Mouse (Mus musculus): ENCODE measurements around the gene Slc13a1. TPM values are rescaled to one million over a fixed set of nuclear protein-coding genes. Genes with fewer than 3 reads are reported as not detected.

Slc13a1 gene
- polyA plus RNA-seq, 1 experiment from 2014 or later, result not detected

DNA sequence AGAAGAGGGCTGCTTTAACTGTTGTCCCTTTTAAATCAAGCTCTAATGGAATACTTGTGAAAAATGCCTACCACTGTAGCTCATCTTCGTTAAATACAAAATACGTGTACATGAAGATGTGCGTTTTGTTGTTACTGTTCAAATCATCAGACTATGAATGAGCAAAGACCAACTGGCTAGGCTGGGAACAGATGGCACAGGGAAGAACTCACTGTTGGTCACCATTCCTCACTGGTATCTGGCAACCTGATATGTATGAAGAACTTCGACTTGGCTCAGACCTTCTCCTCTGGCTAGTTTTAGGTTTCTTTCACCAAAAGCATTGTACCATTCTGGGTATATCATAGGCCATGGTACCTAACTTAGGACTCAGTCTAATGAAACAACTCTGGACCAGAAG is 59.4 kb downstream of the Slc13a1 start:
- Histone ChIP-seq H3K27ac (ENCODE audit: low read depth, low read length) (no peak overlapping the region), H3K27me3 (ENCODE audit: control insufficient read depth, insufficient read depth, low read length) (no peaks in the 10 kb centered on the region), H3K4me3 (ENCODE audit: low read depth, low read length) (no peak overlapping the region), H3K36me3 (ENCODE audit: control insufficient read depth, insufficient read depth, low read length) (no peaks in the 10 kb centered on the region), H3K9ac (ENCODE audit: low read length) (no peak overlapping the region), H3K4me2 (ENCODE audit: low read depth) (no peak overlapping the region), H3K9me3 (ENCODE audit: control insufficient read depth, low read length) (no peaks in the 10 kb centered on the region), H3K4me1 (ENCODE audit: control insufficient read depth, insufficient read depth, low read length) (no peaks in the 10 kb centered on the region)
- ATAC-seq (ENCODE audit: insufficient read depth, low FRiP score, low TSS enrichment) (no peak), DNase-seq (ENCODE audit: low spot score) (no peak)
- WGBS, result 95% methylated on average over 4 of the region's 4 CpGs

DNA sequence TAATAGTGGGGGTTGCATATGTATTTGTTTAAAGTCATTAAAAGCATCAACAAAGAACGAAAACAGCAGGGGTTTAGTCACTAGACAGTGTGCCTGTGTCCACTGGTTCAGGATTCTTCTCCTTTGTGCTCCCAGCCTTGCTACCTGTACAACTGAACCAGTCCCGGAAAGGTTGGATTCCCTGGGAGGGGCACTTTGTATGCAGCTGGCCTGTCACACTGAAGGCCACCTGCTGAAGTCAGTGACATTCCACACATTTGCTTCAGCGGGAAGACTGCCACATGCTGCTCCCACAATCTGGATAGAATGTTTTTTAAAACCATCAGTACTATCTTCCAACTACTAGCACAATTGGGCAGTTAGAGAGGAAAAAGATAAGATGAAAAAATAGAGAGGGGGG is 61.7 kb downstream of the Slc13a1 start:
- no peaks in the 10 kb centered on the region for H3K4me1 ChIP-seq (ENCODE audit: control insufficient read depth, insufficient read depth, low read length)
- H3K27ac ChIP-seq (ENCODE audit: low read depth, low read length), result no peak overlapping the region
- H3K36me3 ChIP-seq (ENCODE audit: control insufficient read depth, insufficient read depth, low read length), result no peaks in the 10 kb centered on the region
- no peak overlapping the region for H3K9ac ChIP-seq (ENCODE audit: low read length)
- peak; percentile 72 for ATAC-seq (ENCODE audit: insufficient read depth, low FRiP score, low TSS enrichment)
- H3K27me3 ChIP-seq (ENCODE audit: control insufficient read depth, insufficient read depth, low read length), result no peaks in the 10 kb centered on the region
- H3K4me2 ChIP-seq (ENCODE audit: low read depth), result no peak overlapping the region
- peak; percentile 10 for DNase-seq (ENCODE audit: low spot score)
- H3K4me3 ChIP-seq (ENCODE audit: low read depth, low read length), result no peak overlapping the region
- WGBS, result 35% methylated on average over 3 of the region's 3 CpGs
- H3K9me3 ChIP-seq (ENCODE audit: control insufficient read depth, low read length), result no peaks in the 10 kb centered on the region

DNA sequence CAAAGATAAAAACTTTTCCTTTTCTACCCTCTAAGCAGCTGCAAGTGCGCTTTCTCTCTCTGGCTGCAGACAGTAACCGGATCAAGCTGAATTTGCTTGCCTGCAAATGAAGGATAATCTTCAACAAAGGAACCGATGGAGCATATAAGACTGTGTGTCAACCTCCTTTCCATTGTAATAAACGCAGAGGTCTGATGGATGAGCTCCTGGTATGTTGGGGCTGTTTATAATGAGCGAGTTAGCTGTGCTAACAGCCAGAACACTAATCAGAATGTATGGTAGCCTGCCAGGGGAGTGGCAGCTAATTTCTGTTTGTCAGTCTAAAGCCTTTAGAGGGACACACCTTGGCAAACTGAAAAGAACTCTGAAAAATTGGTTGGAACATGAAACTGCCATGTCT is 62.2 kb downstream of the Slc13a1 start:
- WGBS, result 34% methylated on average over 5 of the region's 5 CpGs

DNA sequence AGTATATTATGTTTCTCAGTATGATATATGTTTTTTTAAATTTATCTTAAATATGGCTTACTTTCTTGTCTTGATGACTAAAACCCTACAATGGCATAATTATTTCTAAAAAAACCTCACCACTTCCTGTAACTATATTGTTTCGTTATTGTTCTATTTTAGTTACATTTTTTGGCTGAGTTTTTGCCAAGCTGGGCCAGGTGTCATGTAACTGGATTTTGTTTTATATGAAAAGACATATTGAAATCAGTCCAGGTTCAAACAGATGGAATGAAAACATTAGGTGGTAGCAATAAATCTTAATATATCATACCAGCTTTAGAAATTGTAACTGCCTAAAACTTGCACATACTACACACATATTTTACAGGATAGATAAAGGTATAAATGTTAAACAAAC is 66.6 kb downstream of the Slc13a1 start:
- Histone ChIP-seq H3K4me3 (ENCODE audit: low read depth, low read length) (no peak overlapping the region), H3K27ac (ENCODE audit: low read depth, low read length) (no peak overlapping the region), H3K27me3 (ENCODE audit: control insufficient read depth, insufficient read depth, low read length) (no peaks in the 10 kb centered on the region), H3K4me2 (ENCODE audit: low read depth) (no peak overlapping the region), H3K9me3 (ENCODE audit: control insufficient read depth, low read length) (no peaks in the 10 kb centered on the region), H3K9ac (ENCODE audit: low read length) (no peak overlapping the region), H3K4me1 (ENCODE audit: control insufficient read depth, insufficient read depth, low read length) (no peaks in the 10 kb centered on the region), H3K36me3 (ENCODE audit: control insufficient read depth, insufficient read depth, low read length) (no peaks in the 10 kb centered on the region)
- WGBS, result 96% methylated on average over 1 of the region's 1 CpGs
- DNase-seq (ENCODE audit: low spot score), result no peak
- ATAC-seq (ENCODE audit: insufficient read depth, low FRiP score, low TSS enrichment), result no peak

More for the DNA sequence above, 62.2 kb downstream of the Slc13a1 start:
- H3K4me3 ChIP-seq (ENCODE audit: low read depth, low read length), result no peak overlapping the region
- no peak overlapping the region for H3K4me2 ChIP-seq (ENCODE audit: low read depth)
- H3K4me1 ChIP-seq (ENCODE audit: control insufficient read depth, insufficient read depth, low read length), result no peaks in the 10 kb centered on the region
- DNase-seq (ENCODE audit: low spot score) (peak; percentile 21), ATAC-seq (ENCODE audit: insufficient read depth, low FRiP score, low TSS enrichment) (peak; percentile 75)
- H3K27me3 ChIP-seq (ENCODE audit: control insufficient read depth, insufficient read depth, low read length), result no peaks in the 10 kb centered on the region
- H3K9ac ChIP-seq (ENCODE audit: low read length), result no peak overlapping the region
- H3K27ac ChIP-seq (ENCODE audit: low read depth, low read length), result no peak overlapping the region
- no peaks in the 10 kb centered on the region for H3K9me3 ChIP-seq (ENCODE audit: control insufficient read depth, low read length)
- no peaks in the 10 kb centered on the region for H3K36me3 ChIP-seq (ENCODE audit: control insufficient read depth, insufficient read depth, low read length)

DNA sequence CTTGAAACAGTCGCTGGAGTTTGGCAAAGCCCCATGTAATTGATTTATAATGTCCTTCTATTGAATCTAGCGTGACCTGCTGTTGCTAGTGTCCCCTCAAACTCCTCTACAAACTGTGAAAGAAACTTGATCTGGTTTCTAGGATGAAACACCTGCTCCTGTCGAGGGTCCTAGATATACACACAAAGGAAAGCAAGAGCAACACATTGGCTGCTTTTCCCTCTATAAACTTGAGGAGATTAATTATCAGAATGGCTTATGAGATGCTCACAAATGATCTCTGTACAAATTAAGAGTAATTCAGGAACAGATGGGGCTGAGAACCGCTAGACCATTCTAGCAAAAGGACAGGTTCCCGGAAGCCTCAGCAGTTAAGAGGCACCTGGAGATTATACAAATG is 67.2 kb downstream of the Slc13a1 start:
- no peaks in the 10 kb centered on the region for H3K9me3 ChIP-seq (ENCODE audit: control insufficient read depth, low read length)
- no peak for ATAC-seq (ENCODE audit: insufficient read depth, low FRiP score, low TSS enrichment)
- H3K4me3 ChIP-seq (ENCODE audit: low read depth, low read length), result no peak overlapping the region
- H3K36me3 ChIP-seq (ENCODE audit: control insufficient read depth, insufficient read depth, low read length), result no peaks in the 10 kb centered on the region
- no peak overlapping the region for H3K27ac ChIP-seq (ENCODE audit: low read depth, low read length)
- no peak for DNase-seq (ENCODE audit: low spot score)
- no peaks in the 10 kb centered on the region for H3K27me3 ChIP-seq (ENCODE audit: control insufficient read depth, insufficient read depth, low read length)
- H3K9ac ChIP-seq (ENCODE audit: low read length), result no peak overlapping the region
- WGBS, result 48% methylated on average over 5 of the region's 5 CpGs
- no peak overlapping the region for H3K4me2 ChIP-seq (ENCODE audit: low read depth)
- no peaks in the 10 kb centered on the region for H3K4me1 ChIP-seq (ENCODE audit: control insufficient read depth, insufficient read depth, low read length)

DNA sequence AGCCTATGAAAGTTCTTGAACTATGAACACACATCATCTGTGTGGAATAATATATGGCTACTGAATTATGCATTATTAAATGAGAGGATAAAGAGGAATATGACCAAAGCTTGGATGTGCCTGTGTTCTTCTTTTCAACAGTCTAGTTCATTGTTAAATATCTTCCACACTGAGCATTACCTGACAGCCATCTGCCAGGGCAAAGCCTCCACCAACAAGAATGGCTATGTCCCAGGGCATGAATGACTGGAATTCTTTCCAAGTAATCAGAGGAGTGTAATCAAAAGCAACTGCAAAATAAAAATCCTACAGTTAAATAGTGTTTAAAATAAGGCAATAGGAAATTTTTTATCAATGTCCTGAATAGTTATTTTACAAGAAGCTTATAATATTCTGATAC is 70.5 kb downstream of the Slc13a1 start:
- Histone ChIP-seq H3K4me2 (ENCODE audit: low read depth) (no peak overlapping the region), H3K4me3 (ENCODE audit: low read depth, low read length) (no peak overlapping the region), H3K36me3 (ENCODE audit: control insufficient read depth, insufficient read depth, low read length) (no peaks in the 10 kb centered on the region), H3K4me1 (ENCODE audit: control insufficient read depth, insufficient read depth, low read length) (no peaks in the 10 kb centered on the region), H3K9me3 (ENCODE audit: control insufficient read depth, low read length) (no peaks in the 10 kb centered on the region), H3K9ac (ENCODE audit: low read length) (no peak overlapping the region), H3K27ac (ENCODE audit: low read depth, low read length) (no peak overlapping the region), H3K27me3 (ENCODE audit: control insufficient read depth, insufficient read depth, low read length) (no peaks in the 10 kb centered on the region)
- ATAC-seq (ENCODE audit: insufficient read depth, low FRiP score, low TSS enrichment) (no peak), DNase-seq (ENCODE audit: low spot score) (no peak)

DNA sequence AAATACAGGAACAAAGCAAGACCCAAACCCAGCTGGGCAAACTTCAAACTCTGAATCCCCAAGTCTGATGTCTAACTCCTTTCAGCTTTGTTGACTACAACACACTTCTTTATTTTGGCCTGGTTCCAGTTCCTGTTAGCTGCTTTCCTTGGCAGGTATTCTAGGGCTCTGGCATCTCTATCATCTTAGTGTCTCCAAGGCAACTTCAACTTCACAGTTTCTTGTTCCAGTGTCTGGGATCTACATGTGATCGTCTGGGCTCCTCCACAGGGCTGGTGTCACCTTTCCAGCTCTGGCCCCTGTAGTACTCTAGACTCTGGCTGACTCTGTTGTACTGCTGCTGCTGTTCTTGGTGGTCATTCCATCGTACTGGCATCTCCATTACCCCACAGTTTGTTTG is 91.8 kb downstream of the Slc13a1 start:
- H3K4me3 ChIP-seq (ENCODE audit: low read depth, low read length), result no peak overlapping the region
- no peak overlapping the region for H3K27ac ChIP-seq (ENCODE audit: low read depth, low read length)
- no peak for ATAC-seq (ENCODE audit: insufficient read depth, low FRiP score, low TSS enrichment)
- DNase-seq (ENCODE audit: low spot score), result no peak
- no peaks in the 10 kb centered on the region for H3K9me3 ChIP-seq (ENCODE audit: control insufficient read depth, low read length)
- H3K4me1 ChIP-seq (ENCODE audit: control insufficient read depth, insufficient read depth, low read length), result no peaks in the 10 kb centered on the region
- H3K36me3 ChIP-seq (ENCODE audit: control insufficient read depth, insufficient read depth, low read length), result no peaks in the 10 kb centered on the region
- no peak overlapping the region for H3K9ac ChIP-seq (ENCODE audit: low read length)
- WGBS, result 65% methylated on average over 2 of the region's 2 CpGs
- H3K4me2 ChIP-seq (ENCODE audit: low read depth), result no peak overlapping the region
- H3K27me3 ChIP-seq (ENCODE audit: control insufficient read depth, insufficient read depth, low read length), result no peaks in the 10 kb centered on the region

DNA sequence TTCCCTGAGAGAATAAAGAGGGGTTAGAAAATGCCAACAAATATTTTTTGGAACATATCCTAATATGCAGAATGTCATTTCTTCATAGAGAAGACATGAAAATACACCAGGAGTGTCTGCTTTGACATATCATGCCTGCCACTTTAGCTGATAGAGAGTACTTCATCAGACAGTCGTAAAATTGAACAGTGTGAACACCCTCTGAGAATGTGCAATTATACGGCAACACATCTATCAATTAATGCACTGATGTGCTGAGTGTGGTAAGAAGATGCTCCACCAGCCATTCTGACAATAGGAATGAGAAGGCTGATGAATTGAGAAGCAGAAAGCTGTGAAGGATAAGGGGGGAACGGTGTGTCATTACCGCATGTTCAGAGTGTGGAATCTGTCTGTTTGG is 95.1 kb downstream of the Slc13a1 start:
- WGBS, result 80% methylated on average over 4 of the region's 4 CpGs
- Histone ChIP-seq H3K36me3 (ENCODE audit: control insufficient read depth, insufficient read depth, low read length) (no peaks in the 10 kb centered on the region), H3K4me3 (ENCODE audit: low read depth, low read length) (no peak overlapping the region), H3K9ac (ENCODE audit: low read length) (no peak overlapping the region), H3K27me3 (ENCODE audit: control insufficient read depth, insufficient read depth, low read length) (no peaks in the 10 kb centered on the region), H3K9me3 (ENCODE audit: control insufficient read depth, low read length) (no peaks in the 10 kb centered on the region), H3K4me2 (ENCODE audit: low read depth) (no peak overlapping the region), H3K4me1 (ENCODE audit: control insufficient read depth, insufficient read depth, low read length) (no peaks in the 10 kb centered on the region), H3K27ac (ENCODE audit: low read depth, low read length) (no peak overlapping the region)
- ATAC-seq (ENCODE audit: insufficient read depth, low FRiP score, low TSS enrichment) (no peak), DNase-seq (ENCODE audit: low spot score) (no peak)

DNA sequence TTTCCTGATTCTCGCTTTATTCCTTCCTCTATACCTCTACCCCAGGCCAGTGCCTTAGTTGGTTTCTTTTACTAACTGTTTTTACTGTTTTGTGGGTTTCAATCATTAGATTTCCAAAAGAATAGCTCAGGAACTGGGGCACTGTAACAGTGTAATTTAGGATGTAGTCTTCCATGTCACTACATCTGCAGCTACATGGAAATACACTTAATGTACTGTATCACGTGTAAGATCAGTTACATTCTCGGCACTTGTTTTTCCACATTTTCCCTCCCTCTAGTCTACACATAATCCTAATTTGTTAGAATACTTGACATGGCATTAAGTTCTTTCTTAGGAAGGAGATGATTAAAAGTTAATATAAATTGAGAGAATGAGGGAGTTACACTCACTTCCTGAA is 108.1 kb downstream of the Slc13a1 start:
- DNase-seq (ENCODE audit: low spot score), result no peak
- no peaks in the 10 kb centered on the region for H3K9me3 ChIP-seq (ENCODE audit: control insufficient read depth, low read length)
- H3K9ac ChIP-seq (ENCODE audit: low read length), result no peak overlapping the region
- no peak overlapping the region for H3K27ac ChIP-seq (ENCODE audit: low read depth, low read length)
- 85% methylated on average over 3 of the region's 3 CpGs for WGBS
- H3K36me3 ChIP-seq (ENCODE audit: control insufficient read depth, insufficient read depth, low read length), result no peaks in the 10 kb centered on the region
- ATAC-seq (ENCODE audit: insufficient read depth, low FRiP score, low TSS enrichment), result no peak
- H3K4me2 ChIP-seq (ENCODE audit: low read depth), result no peak overlapping the region
- no peak overlapping the region for H3K4me3 ChIP-seq (ENCODE audit: low read depth, low read length)
- no peaks in the 10 kb centered on the region for H3K27me3 ChIP-seq (ENCODE audit: control insufficient read depth, insufficient read depth, low read length)
- H3K4me1 ChIP-seq (ENCODE audit: control insufficient read depth, insufficient read depth, low read length), result no peaks in the 10 kb centered on the region

Data from neural tube, embryonic 11.5 days (tissue).